Mouse (Mus musculus) liver, postnatal 0 days (tissue): Measurements from ENCODE around the gene Chpf2. TPM values are rescaled to one million over a fixed set of nuclear protein-coding genes. Genes with fewer than 3 reads are reported as not detected.
A peak's percentile ranks its signal among the peaks of the same experiment; 100 is the strongest.

Experiments used
- ATAC-seq: fragments of 200-750 bp; cut with Nextera tagmentation; 2 replicates; pipeline ENCODE4 v1.8.0; 2017; ENCODE audit warnings: mild to moderate bottlenecking, moderate library complexity
- DNase-seq: peaks from one replicate; pipeline ENCODE4 v3.0.0-alpha.2; 2016
- H3K27ac ChIP-seq: fragments of 300-500 bp; sonication (generic); 2 replicates; pipeline ENCODE4 v1.5.1; 2014; ENCODE audit warnings: antibody characterized with exemption, moderate library complexity, mild to moderate bottlenecking, low read depth
- H3K27me3 ChIP-seq: fragments of 300-500 bp; sonication (generic); 2 replicates; pipeline ENCODE4 v1.6.1; 2014; ENCODE audit warnings: low read length, control low read depth, mixed read lengths; ENCODE audit not compliant: insufficient read depth
- H3K36me3 ChIP-seq: fragments of 300-500 bp; sonication (generic); replicated peaks from 2 replicates; pipeline ENCODE4 v1.6.1; 2014; ENCODE audit warnings: mild to moderate bottlenecking, control low read depth, low read length, moderate library complexity, mixed read lengths; ENCODE audit not compliant: insufficient read depth
- H3K4me1 ChIP-seq: fragments of 300-500 bp; sonication (generic); 2 replicates; pipeline ENCODE4 v1.6.1; 2014; ENCODE audit warnings: antibody characterized with exemption, mild to moderate bottlenecking, control low read depth; ENCODE audit not compliant: insufficient read depth
- H3K4me2 ChIP-seq: fragments of 300-500 bp; sonication (generic); 2 replicates; pipeline ENCODE4 v1.6.1; 2014; ENCODE audit warnings: low read depth, mild to moderate bottlenecking, low read length, moderate library complexity, mixed read lengths
- H3K4me3 ChIP-seq: fragments of 300-500 bp; sonication (generic); 2 replicates; pipeline ENCODE4 v1.5.1; 2014; ENCODE audit warnings: low read depth, low read length
- H3K9ac ChIP-seq: fragments of 300-500 bp; sonication (generic); replicated peaks from 2 replicates; pipeline ENCODE4 v1.6.1; 2014; ENCODE audit warnings: mild to moderate bottlenecking, moderate library complexity
- H3K9me3 ChIP-seq: fragments of 300-500 bp; sonication (generic); 2 replicates; pipeline ENCODE4 v1.6.1; 2016; ENCODE audit warnings: mild to moderate bottlenecking, control low read depth, low read length, mixed read lengths
- CTCF ChIP-seq: sonication (generic); IDR thresholded peaks from 2 replicates; pipeline ENCODE4 v1.5.1; 2016; ENCODE audit warnings: antibody characterized with exemption, low read depth
- EP300 ChIP-seq: IDR thresholded peaks from 2 replicates; pipeline ENCODE4 v1.6.1; 2016; ENCODE audit warnings: antibody characterized with exemption, low read depth, mild to moderate bottlenecking
- WGBS: fragments of 180-500 bp; shearing (Covaris S2); extraction: QIAGEN DNeasy Blood & Tissue Kit; methylation state at CpG from one replicate; pipeline ENCODE4 v1.1.7; 2014; ENCODE audit not compliant: insufficient replicate concordance; 5-methylcytosine and 5-hydroxymethylcytosine counted together
- microRNA counts: library from miRNA; unstranded; fragments of <30 nt; microRNA quantifications from one replicate; lab custom pipeline; 2015
- microRNA-seq: library from miRNA; unstranded; fragments of <30 nt; microRNA quantifications from one replicate; pipeline ENCODE4, GENCODE M21; 2016
- polyA plus RNA-seq: library from polyadenylated mRNA; unstranded; fragments of >200 nt; fragmentation: Nextera tagmentation; extraction: Ambion mirVana; gene quantifications from 2 replicates; pipeline ENCODE4 v1.2.1, GENCODE M21; 2015

Chpf2 gene
- polyA plus RNA-seq, 1 experiment from 2014 or later = 15.9 TPM

DNA sequence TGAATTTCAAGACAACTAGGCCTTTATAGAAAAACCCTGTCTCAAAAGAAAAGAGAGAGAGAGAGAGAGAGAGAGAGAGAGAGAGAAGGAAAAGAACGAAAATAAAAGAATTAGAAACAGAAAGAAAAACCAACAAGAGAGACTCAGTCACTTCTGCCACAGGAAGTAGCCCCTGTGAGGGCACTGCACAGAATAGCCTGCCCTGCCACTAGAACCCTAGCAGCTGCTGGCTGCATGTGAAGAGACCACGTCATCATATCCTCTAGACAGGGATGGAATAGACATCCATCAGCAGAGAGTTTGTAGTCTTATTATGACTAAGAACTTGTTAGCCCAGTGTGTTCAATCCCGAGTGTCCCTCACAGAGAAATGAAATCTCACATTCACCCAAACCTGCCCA is 43.2 kb downstream of the Chpf2 start:
- no peaks in the 10 kb centered on the region for H3K9me3 ChIP-seq
- 39% methylated on average over 3 of the region's 3 CpGs for WGBS
- no peak overlapping the region for H3K4me3 ChIP-seq
- H3K27me3 ChIP-seq = peaks cover under 1% of the 10 kb centered on the region; the same call in 1 of the 2 replicates
- no peaks in the 10 kb centered on the region for H3K4me1 ChIP-seq
- H3K36me3 ChIP-seq = no peaks in the 10 kb centered on the region
- TF ChIP-seq EP300 (no peak), CTCF (no peak)
- DNase-seq (no peak), ATAC-seq (no peak)
- no peak overlapping the region for H3K9ac ChIP-seq
- no peak overlapping the region for H3K4me2 ChIP-seq
- no peak overlapping the region for H3K27ac ChIP-seq

DNA sequence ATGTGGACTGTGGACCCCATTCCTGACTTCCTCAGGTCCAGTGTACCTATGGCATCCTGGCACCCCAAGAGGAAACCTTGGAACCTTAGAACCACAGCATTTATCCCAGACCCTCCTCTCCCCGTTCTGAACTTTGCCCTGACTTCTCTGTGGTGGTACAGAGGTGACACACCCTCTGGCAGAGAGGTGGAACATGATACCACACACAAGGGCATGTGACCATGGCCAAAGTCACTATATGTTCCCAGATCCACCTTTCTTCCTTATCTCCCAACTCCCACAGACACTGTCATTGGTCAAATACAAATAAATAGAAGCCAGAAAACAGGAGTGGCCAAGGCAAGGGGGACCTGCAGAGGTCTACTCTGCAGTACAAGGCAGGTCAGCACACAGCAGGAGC is 48.6 kb downstream of the Chpf2 start:
- no peak for DNase-seq
- no peak for ATAC-seq

DNA sequence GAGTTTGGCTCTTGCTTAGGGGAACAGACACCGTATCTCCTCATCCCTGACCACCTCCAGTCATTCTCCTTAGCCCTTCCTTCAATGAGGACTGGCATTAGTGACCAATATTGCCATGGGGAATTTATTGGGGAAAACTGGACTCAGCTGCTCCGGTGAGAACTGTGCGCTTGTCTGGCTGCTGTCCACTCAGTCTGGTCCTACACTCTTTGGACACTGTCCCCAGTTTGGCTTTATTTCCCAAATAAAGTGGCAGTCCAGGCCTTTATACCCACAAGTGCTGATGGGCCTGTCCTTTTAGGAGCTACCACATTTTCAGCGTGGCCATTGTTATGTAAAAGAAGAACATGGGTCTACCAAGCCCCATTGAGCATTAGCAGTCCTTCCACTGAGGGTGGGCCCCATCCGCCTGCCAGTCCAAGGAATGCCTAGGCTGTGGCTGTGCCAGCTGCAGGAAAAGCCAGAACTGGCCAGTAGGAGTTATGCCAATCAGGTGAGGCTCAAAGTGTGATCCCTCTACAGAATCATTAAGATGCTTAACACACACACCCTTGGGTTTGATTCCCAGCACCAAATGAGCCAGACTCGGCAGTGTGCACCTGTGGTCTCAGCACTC is 49.1 kb downstream of the Chpf2 start:
- Histone ChIP-seq H3K27ac (no peak overlapping the region), H3K9me3 (no peaks in the 10 kb centered on the region), H3K27me3 (no peaks in the 10 kb centered on the region), H3K9ac (no peak overlapping the region), H3K4me2 (no peak overlapping the region), H3K4me1 (no peaks in the 10 kb centered on the region), H3K4me3 (no peak overlapping the region), H3K36me3 (no peaks in the 10 kb centered on the region)
- no peak for ATAC-seq
- TF ChIP-seq CTCF = no peak
- TF ChIP-seq EP300 = no peak
- 71% methylated on average over 6 of the region's 6 CpGs for WGBS
- no peak for DNase-seq

More for the DNA sequence above, 48.6 kb downstream of the Chpf2 start:
- H3K27me3 ChIP-seq = no peaks in the 10 kb centered on the region
- TF ChIP-seq CTCF (no peak), EP300 (no peak)
- no peak overlapping the region for H3K9ac ChIP-seq
- no peaks in the 10 kb centered on the region for H3K36me3 ChIP-seq
- H3K27ac ChIP-seq = no peak overlapping the region
- H3K4me1 ChIP-seq = no peaks in the 10 kb centered on the region
- no peak overlapping the region for H3K4me3 ChIP-seq
- H3K9me3 ChIP-seq = no peaks in the 10 kb centered on the region
- WGBS = 28% methylated on average over 1 of the region's 1 CpGs
- no peak overlapping the region for H3K4me2 ChIP-seq

DNA sequence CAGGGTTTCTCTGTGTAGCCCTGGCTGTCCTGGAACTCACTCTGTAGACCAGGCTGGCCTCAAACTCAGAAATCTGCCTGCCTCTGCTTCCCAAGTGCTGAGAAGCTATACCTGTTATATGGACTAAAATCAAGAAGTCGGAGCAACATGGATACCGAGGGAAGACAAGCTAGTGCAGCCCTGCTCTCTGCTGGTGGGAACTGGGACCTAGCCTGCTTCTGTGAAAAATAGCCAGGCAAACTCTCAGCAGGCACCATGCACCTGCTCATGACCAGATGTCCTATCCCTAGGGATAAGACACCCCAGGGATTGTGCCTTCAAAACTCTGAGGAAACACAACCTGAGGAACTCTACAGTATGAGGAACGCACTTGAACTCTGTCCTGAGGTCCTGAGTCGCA is 50.4 kb downstream of the Chpf2 start:
- no peaks in the 10 kb centered on the region for H3K9me3 ChIP-seq
- no peaks in the 10 kb centered on the region for H3K27me3 ChIP-seq
- TF ChIP-seq CTCF = no peak
- TF ChIP-seq EP300 = no peak
- 62% methylated on average over 4 of the region's 4 CpGs for WGBS
- no peaks in the 10 kb centered on the region for H3K4me1 ChIP-seq
- no peak overlapping the region for H3K4me2 ChIP-seq
- no peak overlapping the region for H3K9ac ChIP-seq
- ATAC-seq (no peak), DNase-seq (no peak)
- no peak overlapping the region for H3K27ac ChIP-seq
- no peak overlapping the region for H3K4me3 ChIP-seq
- no peaks in the 10 kb centered on the region for H3K36me3 ChIP-seq

DNA sequence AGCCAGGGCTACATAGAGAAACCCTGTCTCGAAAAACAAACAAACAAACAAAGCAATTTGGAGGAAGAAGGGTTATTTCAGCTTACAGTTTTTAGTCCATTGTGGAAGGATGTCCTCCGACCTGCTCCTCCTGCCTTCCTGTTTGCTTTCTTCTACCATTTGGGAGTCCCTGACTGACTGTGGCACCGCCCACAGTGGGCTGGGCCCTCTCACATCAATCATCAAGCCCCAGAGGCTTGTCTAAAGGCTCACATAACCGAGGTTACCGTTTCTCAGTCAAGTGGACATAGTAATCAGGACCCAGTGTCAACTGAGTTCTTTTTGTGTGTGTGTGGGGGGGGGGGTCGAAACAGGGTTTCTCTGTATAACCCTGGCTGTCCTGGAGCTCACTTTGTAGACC is 51.6 kb downstream of the Chpf2 start:
- no peak overlapping the region for H3K4me3 ChIP-seq
- H3K4me2 ChIP-seq = no peak overlapping the region
- no peaks in the 10 kb centered on the region for H3K4me1 ChIP-seq
- TF ChIP-seq CTCF (no peak), EP300 (no peak)
- DNase-seq (no peak), ATAC-seq (no peak)
- no peak overlapping the region for H3K9ac ChIP-seq
- 41% methylated on average over 6 of the region's 6 CpGs for WGBS
- no peaks in the 10 kb centered on the region for H3K36me3 ChIP-seq
- no peaks in the 10 kb centered on the region for H3K9me3 ChIP-seq
- H3K27ac ChIP-seq = no peak overlapping the region
- no peaks in the 10 kb centered on the region for H3K27me3 ChIP-seq

DNA sequence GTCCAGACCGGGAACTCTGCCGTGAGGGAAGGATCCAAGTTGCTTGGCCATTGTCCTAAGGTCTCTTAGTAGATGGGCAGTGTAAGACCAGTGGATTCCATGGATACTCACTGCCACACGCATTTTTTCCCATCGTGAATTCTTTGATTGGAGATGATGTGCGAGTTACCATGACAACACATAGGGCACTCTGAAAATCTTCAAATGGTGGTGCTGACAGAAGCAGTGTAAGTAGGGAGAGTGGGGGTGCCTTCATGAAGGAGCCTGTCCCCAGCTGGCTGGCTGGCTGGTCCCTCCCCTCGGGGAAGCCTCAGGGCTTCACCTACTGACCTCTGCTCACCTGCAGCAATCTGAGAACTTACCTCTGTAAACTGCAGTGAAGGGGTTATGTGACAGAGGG is 52.5 kb downstream of the Chpf2 start:
- no peaks in the 10 kb centered on the region for H3K27me3 ChIP-seq
- WGBS = 72% methylated on average over 6 of the region's 6 CpGs
- no peaks in the 10 kb centered on the region for H3K36me3 ChIP-seq

More for the DNA sequence above, 52.5 kb downstream of the Chpf2 start:
- no peaks in the 10 kb centered on the region for H3K4me1 ChIP-seq
- no peak overlapping the region for H3K4me3 ChIP-seq
- H3K9me3 ChIP-seq = no peaks in the 10 kb centered on the region
- H3K27ac ChIP-seq = no peak overlapping the region
- no peak overlapping the region for H3K9ac ChIP-seq
- DNase-seq (no peak), ATAC-seq (no peak)
- no peak for TF ChIP-seq EP300
- TF ChIP-seq CTCF = no peak
- H3K4me2 ChIP-seq = no peak overlapping the region

MicroRNAs within 50 kb of the gene (microRNA counts, 519-probe panel; counts per million panel counts)
- not detected for microRNA mmu-miR-671-3p (lab: Ali Mortazavi, UCI)
- microRNA mmu-miR-671-5p (lab: Ali Mortazavi, UCI) = not detected

Small RNA genes within 50 kb of the gene (microRNA-seq; reads per million reads assigned to microRNA genes)
- gene Mir671 = 213 reads per million, percentile 51 among the genes with 10 or more reads in this experiment

Other genes with a start within 250 kb of the Chpf2 start
- 0.05 and 0.08 TPM in 2 replicates for gene Kcnh2, start 235.1 kb upstream of the Chpf2 start, polyA plus RNA-seq
- 1.7 and 1.8 TPM in 2 replicates for gene Nos3, start 221.9 kb upstream of the Chpf2 start, polyA plus RNA-seq
- gene Atg9b, start 194.6 kb upstream of the Chpf2 start, polyA plus RNA-seq = 0.25 and 0.48 TPM in 2 replicates
- 20.3 and 22.3 TPM in 2 replicates for gene Abcb8, start 193.1 kb upstream of the Chpf2 start, polyA plus RNA-seq
- gene Asic3, start 173.3 kb upstream of the Chpf2 start, polyA plus RNA-seq = 0.11 TPM in 1 of 2 replicates, not detected in the other
- gene Cdk5, start 163.2 kb upstream of the Chpf2 start, polyA plus RNA-seq = 11.5 and 13.1 TPM in 2 replicates
- gene Slc4a2, start 162.9 kb upstream of the Chpf2 start, polyA plus RNA-seq = 7.5 and 8.3 TPM in 2 replicates
- 40.6 and 46.9 TPM in 2 replicates for gene Fastk, start 141.5 kb upstream of the Chpf2 start, polyA plus RNA-seq
- 5.2 and 5.5 TPM in 2 replicates for gene Tmub1, start 138.9 kb upstream of the Chpf2 start, polyA plus RNA-seq
- 8.3 and 9.1 TPM in 2 replicates for gene Agap3, start 134.6 kb upstream of the Chpf2 start, polyA plus RNA-seq
- not detected in 2 replicates for gene Gbx1, start 59.5 kb upstream of the Chpf2 start, polyA plus RNA-seq
- gene Asb10, start 45.8 kb upstream of the Chpf2 start, polyA plus RNA-seq = 0.06 and 0.14 TPM in 2 replicates
- gene 4931409K22Rik, start 29.9 kb upstream of the Chpf2 start, polyA plus RNA-seq = not detected in 2 replicates
- gene Abcf2, start 9.3 kb upstream of the Chpf2 start, polyA plus RNA-seq = 24.9 and 26.4 TPM in 2 replicates
- gene Smarcd3, start 37.7 kb downstream of the Chpf2 start, polyA plus RNA-seq = 0.80 and 0.84 TPM in 2 replicates
- 12.0 and 12.5 TPM in 2 replicates for gene Nub1, start 98.8 kb downstream of the Chpf2 start, polyA plus RNA-seq
- gene Wdr86, start 144.0 kb downstream of the Chpf2 start, polyA plus RNA-seq = 1.4 and 1.6 TPM in 2 replicates
- 1.4 and 1.6 TPM in 2 replicates for gene Crygn, start 171.3 kb downstream of the Chpf2 start, polyA plus RNA-seq